In genomic region chr8:47935461-47935860, GRCm38 (mm10) we compare ENCODE assay signal across 20 mouse cellular contexts.
"Had no signal": no experiment of that assay in that cellular context is flagged by ENCODE, and none has a peak within 500 bp of the region (broad histone marks: within the 10 kb centered on the region; RNA-seq: fewer than 3 reads in every experiment).

No protein-coding gene starts in this region.

- H3K4me3 ChIP-seq: intestine, embryonic 15.5 days; left cerebral cortex, adult 2 months; liver, embryonic 13.5 days; midbrain, embryonic 12.5 days; neural tube, embryonic 12.5 days; neural tube, embryonic 15.5 days had no signal

- ATAC-seq: intestine, embryonic 15.5 days; midbrain, embryonic 16.5 days had no signal

- H3K36me3 ChIP-seq: intestine, embryonic 15.5 days; liver, embryonic 13.5 days; midbrain, embryonic 12.5 days; neural tube, embryonic 12.5 days; neural tube, embryonic 15.5 days had no signal

- H3K9ac ChIP-seq: intestine, embryonic 15.5 days; liver, embryonic 13.5 days; midbrain, embryonic 12.5 days; neural tube, embryonic 12.5 days; neural tube, embryonic 15.5 days had no signal

- H3K9me3 ChIP-seq: intestine, embryonic 15.5 days; liver, embryonic 13.5 days; midbrain, embryonic 12.5 days; neural tube, embryonic 12.5 days; neural tube, embryonic 15.5 days had no signal

- H3K4me2 ChIP-seq: intestine, embryonic 15.5 days; liver, embryonic 13.5 days; midbrain, embryonic 12.5 days; neural tube, embryonic 12.5 days; neural tube, embryonic 15.5 days had no signal

- H3K27ac ChIP-seq: intestine, embryonic 15.5 days; left cerebral cortex, adult 2 months; liver, embryonic 13.5 days; midbrain, embryonic 12.5 days; neural tube, embryonic 12.5 days; neural tube, embryonic 15.5 days; stomach, postnatal 0 days had no signal

- H3K27me3 ChIP-seq: intestine, embryonic 15.5 days; liver, embryonic 13.5 days; midbrain, embryonic 12.5 days; neural tube, embryonic 12.5 days; neural tube, embryonic 15.5 days had no signal

- DNase-seq: kidney, adult 11 months; kidney, adult 8-10 months; kidney, postnatal 10 days; layer of hippocampus, postnatal 36 days; liver, embryonic 13.5 days; lung, adult 2 months; lung, postnatal 14 days; lung, postnatal 4 days; right cerebral cortex, adult 18-20 months; right cerebral cortex, postnatal 14 days; right cerebral cortex, postnatal 4 days; thymus, adult 2 months; thymus, postnatal 14 days had no signal
